Mouse (Mus musculus) neural tube, embryonic 12.5 days (tissue): ENCODE measurements around the gene Ccdc141. TPM values are rescaled to one million over a fixed set of nuclear protein-coding genes. Genes with fewer than 3 reads are reported as not detected.

Experiments used
- ATAC-seq: fragments of 200-750 bp; cut with Nextera tagmentation; 2 replicates; pipeline ENCODE4 v1.8.0; 2017; ENCODE audit warnings: low read depth, mild to moderate bottlenecking, moderate TSS enrichment, moderate library complexity; ENCODE audit not compliant: low FRiP score
- H3K27ac ChIP-seq: fragments of 300-500 bp; sonication (generic); 2 replicates; pipeline ENCODE4 v1.5.1; 2016
- H3K27me3 ChIP-seq: fragments of 300-500 bp; sonication (generic); replicated peaks from 2 replicates; pipeline ENCODE4 v1.6.1; 2016; ENCODE audit warnings: mild to moderate bottlenecking
- H3K36me3 ChIP-seq: fragments of 300-500 bp; sonication (generic); 2 replicates; pipeline ENCODE4 v1.6.1; 2016; ENCODE audit warnings: mild to moderate bottlenecking
- H3K4me1 ChIP-seq: fragments of 300-500 bp; sonication (generic); 2 replicates; pipeline ENCODE4 v1.6.1; 2016
- H3K4me2 ChIP-seq: fragments of 300-500 bp; sonication (generic); replicated peaks from 2 replicates; pipeline ENCODE4 v1.6.1; 2016; ENCODE audit warnings: mild to moderate bottlenecking
- H3K4me3 ChIP-seq: fragments of 300-500 bp; sonication (generic); 2 replicates; pipeline ENCODE4 v1.5.1; 2016
- H3K9ac ChIP-seq: fragments of 300-500 bp; sonication (generic); 2 replicates; pipeline ENCODE4 v1.6.1; 2016; ENCODE audit warnings: mild to moderate bottlenecking
- H3K9me3 ChIP-seq: fragments of 300-500 bp; sonication (generic); 2 replicates; pipeline ENCODE4 v1.6.1; 2016; ENCODE audit warnings: mild to moderate bottlenecking
- WGBS: fragments of 180-500 bp; shearing (Covaris S2); methylation state at CpG from one replicate; pipeline ENCODE4 v1.1.7; 2016; 5-methylcytosine and 5-hydroxymethylcytosine counted together
- microRNA-seq: library from miRNA; unstranded; fragments of <30 nt; microRNA quantifications from one replicate; pipeline ENCODE4, GENCODE M21; 2017
- polyA plus RNA-seq: library from polyadenylated mRNA; unstranded; fragments of >200 nt; fragmentation: Nextera tagmentation; extraction: Ambion mirVana; gene quantifications from 2 replicates; pipeline ENCODE4 v1.2.1, GENCODE M21; 2016

Ccdc141 gene
- polyA plus RNA-seq, 1 experiment from 2014 or later, result 8.4 TPM

DNA sequence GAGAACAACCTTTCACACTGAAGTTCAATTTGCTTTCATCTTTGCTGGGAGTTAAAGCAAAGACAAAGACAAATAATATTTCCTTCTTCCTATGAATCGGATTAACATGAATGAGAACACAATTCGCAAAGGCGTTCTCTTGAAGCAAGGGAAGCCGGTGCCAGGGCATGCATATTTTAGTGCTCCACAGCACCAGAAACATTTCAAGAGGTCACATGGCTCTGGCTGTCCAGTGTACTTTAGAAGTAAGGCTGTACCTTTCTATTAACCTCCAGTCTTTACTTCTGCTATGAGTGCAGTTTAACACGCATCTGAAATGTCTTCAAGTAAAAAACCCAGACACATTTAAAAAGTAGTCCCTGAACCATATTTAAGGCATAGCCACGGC lies 208.4 kb downstream of the Ccdc141 start:
- 85% methylated on average over 6 of the region's 6 CpGs for WGBS
- H3K27ac ChIP-seq, result no peak overlapping the region
- no peaks in the 10 kb centered on the region for H3K27me3 ChIP-seq
- H3K9ac ChIP-seq, result no peak overlapping the region
- no peak for ATAC-seq
- no peaks in the 10 kb centered on the region for H3K4me1 ChIP-seq
- H3K36me3 ChIP-seq, result no peaks in the 10 kb centered on the region
- H3K9me3 ChIP-seq, result no peaks in the 10 kb centered on the region
- H3K4me2 ChIP-seq, result no peak overlapping the region
- H3K4me3 ChIP-seq, result no peak overlapping the region

DNA sequence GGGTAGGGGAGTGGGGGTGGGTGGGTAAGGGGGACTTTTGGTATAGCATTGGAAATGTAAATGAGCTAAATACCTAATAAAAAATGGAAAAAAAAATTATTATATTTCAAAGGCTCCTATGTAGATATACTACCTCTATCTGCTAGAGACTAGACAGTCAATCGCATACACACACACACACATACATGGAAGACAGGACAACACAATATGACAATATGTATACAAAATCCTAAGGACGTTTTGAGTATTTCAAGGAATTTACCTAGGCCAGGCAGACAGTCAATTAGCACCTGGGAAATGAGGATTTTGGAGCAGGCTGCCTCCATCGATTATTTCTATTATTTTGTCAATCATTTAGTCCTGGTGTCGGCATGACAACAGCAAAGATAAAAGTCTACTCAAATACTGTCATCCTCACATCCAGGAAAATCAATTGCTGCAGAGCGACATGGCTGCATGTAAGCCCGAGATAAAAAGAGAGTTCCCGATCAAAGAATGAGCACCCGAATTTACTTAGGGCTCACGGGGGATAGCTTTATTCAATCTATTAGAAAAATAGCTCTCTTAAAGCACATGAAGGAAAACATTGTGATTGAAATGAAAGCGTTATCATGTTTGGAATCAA lies 208.9 kb downstream of the Ccdc141 start:
- no peaks in the 10 kb centered on the region for H3K9me3 ChIP-seq
- WGBS, result 90% methylated on average over 10 of the region's 10 CpGs
- H3K4me1 ChIP-seq, result no peaks in the 10 kb centered on the region
- no peak overlapping the region for H3K4me3 ChIP-seq
- H3K27ac ChIP-seq, result no peak overlapping the region
- H3K36me3 ChIP-seq, result no peaks in the 10 kb centered on the region
- no peak overlapping the region for H3K9ac ChIP-seq
- no peak overlapping the region for H3K4me2 ChIP-seq
- H3K27me3 ChIP-seq, result no peaks in the 10 kb centered on the region
- no peak for ATAC-seq

Small RNA genes lying within 50 kb of the gene (microRNA-seq; reads per million reads assigned to microRNA genes)
- gene Gm44360, result not detected

Other genes starting within 250 kb of the Ccdc141 start
- 10.6 and 17.4 TPM in 2 replicates for gene Ttn, start 188.1 kb downstream of the Ccdc141 start, polyA plus RNA-seq
- 29.8 and 35.5 TPM in 2 replicates for gene Sestd1, start 110.0 kb upstream of the Ccdc141 start, polyA plus RNA-seq